Mouse (Mus musculus): ENCODE measurements at regions not wholly inside any gene's neighbourhood (a gene's known extent, or its start where the extent isn't known, plus 50 kb on each side); places are given as distances from the start of the nearest gene placed in this dataset.

DNA sequence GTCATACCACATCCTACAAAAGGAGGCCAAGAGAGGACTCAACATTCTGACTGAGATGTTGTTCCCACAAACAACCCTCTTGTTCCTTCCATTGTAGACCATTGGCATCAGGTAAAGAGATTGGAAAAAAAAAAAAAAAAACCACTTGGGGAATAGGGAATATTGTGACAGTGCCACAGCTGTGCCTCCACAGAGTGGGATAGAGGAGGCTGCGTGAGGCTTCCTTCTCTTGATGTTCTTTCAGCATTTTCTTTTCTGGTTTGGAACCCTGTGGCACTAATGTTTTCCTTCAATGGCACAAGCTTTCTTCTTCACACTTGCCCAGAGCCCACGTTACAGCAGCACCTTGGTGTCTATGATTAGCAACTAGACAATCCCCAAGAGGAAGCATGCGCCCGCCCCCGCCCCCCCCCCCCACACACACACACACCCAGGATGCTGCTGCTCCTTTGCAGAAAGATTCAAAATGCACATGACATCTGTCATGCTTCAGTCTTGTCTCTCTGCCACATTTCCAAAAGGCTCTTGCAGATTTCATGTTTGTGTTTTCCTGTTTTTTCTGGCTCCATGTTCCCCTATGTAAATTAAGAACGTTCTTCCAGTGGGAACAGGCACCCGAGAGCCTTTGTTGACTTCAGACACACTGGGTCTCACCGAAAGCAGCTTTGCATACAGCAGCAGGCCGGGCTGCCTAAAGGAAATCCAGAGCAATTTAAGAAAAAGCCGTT, 2283.4 kb upstream of the Gm7489 start:
- no peak overlapping the region for H3K4me3 ChIP-seq (ENCODE audit: low read depth, low read length)
- no peak overlapping the region for H3K27ac ChIP-seq (ENCODE audit: insufficient read depth, low read depth, low read length)
- no peaks in the 10 kb centered on the region for H3K36me3 ChIP-seq (ENCODE audit: control insufficient read depth, insufficient read depth, low read length)
- H3K4me1 ChIP-seq (ENCODE audit: control insufficient read depth, insufficient read depth, insufficient read length, low read length) = no peaks in the 10 kb centered on the region
- TF ChIP-seq CTCF (IDR thresholded peaks at IDR 0.05; ENCODE audit: extremely low read depth, insufficient read length, insufficient replicate concordance, low read depth, low read length) = no peak
- TF ChIP-seq POLR2A (IDR thresholded peaks at IDR 0.05; ENCODE audit: low read depth, low read length) = no peak
- no peaks in the 10 kb centered on the region for H3K27me3 ChIP-seq (ENCODE audit: control insufficient read depth, insufficient read depth, low read length)
- 51% methylated on average over 10 of the region's 10 CpGs for WGBS

DNA sequence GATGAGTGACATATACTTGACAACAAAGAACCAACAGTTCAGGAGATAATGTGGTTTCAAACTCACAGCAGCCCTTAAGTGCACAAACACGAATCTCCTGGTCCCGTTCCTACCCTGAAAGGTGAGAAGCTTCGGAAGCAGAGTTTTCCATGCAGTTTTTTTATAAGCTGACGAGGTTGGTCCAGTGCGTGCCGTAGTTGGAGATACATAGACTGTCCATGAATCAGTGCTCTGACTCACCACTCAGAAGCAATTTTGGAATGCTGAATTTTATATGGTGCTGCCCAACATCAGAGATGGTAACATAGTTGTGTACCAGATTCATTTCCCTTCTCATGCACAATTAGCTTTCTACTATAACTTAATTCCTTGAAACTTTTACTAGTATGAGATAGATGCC, 2263.3 kb upstream of the Gm7489 start:
- Histone ChIP-seq H3K36me3 (ENCODE audit: control insufficient read depth, insufficient read depth, low read length) (no peaks in the 10 kb centered on the region), H3K27me3 (ENCODE audit: control insufficient read depth, insufficient read depth, low read length) (no peaks in the 10 kb centered on the region), H3K4me1 (ENCODE audit: control insufficient read depth, insufficient read depth, insufficient read length, low read length) (no peaks in the 10 kb centered on the region), H3K4me3 (ENCODE audit: low read depth, low read length) (no peak overlapping the region), H3K27ac (ENCODE audit: insufficient read depth, low read depth, low read length) (no peak overlapping the region)
- 89% methylated on average over 6 of the region's 6 CpGs for WGBS
- no peak for TF ChIP-seq CTCF (IDR thresholded peaks at IDR 0.05; ENCODE audit: extremely low read depth, insufficient read length, insufficient replicate concordance, low read depth, low read length)
- no peak for TF ChIP-seq POLR2A (IDR thresholded peaks at IDR 0.05; ENCODE audit: low read depth, low read length)

DNA sequence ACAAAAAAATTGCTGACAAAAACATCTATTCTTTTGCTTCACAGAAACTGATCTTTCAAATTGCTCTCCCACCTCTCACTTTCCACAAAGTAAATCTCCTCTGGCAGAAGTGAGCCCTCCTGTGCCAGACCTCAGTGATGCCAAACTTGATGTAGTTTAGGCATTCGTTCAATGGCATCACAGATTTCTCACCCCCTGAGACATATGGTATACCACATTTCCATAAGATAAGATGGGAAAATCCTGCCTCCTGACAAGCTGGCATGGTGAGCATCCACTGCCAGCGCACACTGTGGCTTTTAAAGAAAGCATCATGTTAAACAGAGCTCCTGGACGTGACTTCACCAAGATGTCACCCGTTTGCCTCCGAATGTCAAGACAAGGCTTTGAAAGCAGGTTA, 2257.2 kb upstream of the Gm7489 start:
- WGBS = 89% methylated on average over 5 of the region's 5 CpGs
- no peaks in the 10 kb centered on the region for H3K36me3 ChIP-seq (ENCODE audit: control insufficient read depth, insufficient read depth, low read length)
- no peak overlapping the region for H3K4me3 ChIP-seq (ENCODE audit: low read depth, low read length)
- no peak overlapping the region for H3K27ac ChIP-seq (ENCODE audit: insufficient read depth, low read depth, low read length)
- no peaks in the 10 kb centered on the region for H3K4me1 ChIP-seq (ENCODE audit: control insufficient read depth, insufficient read depth, insufficient read length, low read length)
- no peak for TF ChIP-seq CTCF (IDR thresholded peaks at IDR 0.05; ENCODE audit: extremely low read depth, insufficient read length, insufficient replicate concordance, low read depth, low read length)
- no peak for TF ChIP-seq POLR2A (IDR thresholded peaks at IDR 0.05; ENCODE audit: low read depth, low read length)
- no peaks in the 10 kb centered on the region for H3K27me3 ChIP-seq (ENCODE audit: control insufficient read depth, insufficient read depth, low read length)

DNA sequence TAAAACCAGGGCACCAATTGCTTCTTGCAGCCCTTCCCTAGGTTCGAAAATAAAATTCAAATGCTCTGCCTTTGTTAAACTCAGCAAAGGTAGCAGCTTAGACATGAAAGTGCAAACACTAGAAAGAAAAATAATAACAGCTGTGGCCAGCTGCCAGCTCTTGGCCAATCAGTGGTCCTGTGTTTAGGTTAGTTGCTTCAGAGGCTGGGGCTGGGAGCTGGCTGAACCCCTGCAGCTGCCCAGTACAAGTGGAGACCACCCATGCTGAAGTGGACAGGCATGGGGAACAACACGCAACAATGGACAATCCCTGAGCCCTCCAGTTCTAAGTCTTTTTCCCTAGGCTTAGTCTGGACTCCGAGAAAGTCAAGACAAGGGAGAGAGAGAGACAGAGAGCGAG, 2256.2 kb upstream of the Gm7489 start:
- no peak overlapping the region for H3K27ac ChIP-seq (ENCODE audit: insufficient read depth, low read depth, low read length)
- no peak overlapping the region for H3K4me3 ChIP-seq (ENCODE audit: low read depth, low read length)
- no peaks in the 10 kb centered on the region for H3K4me1 ChIP-seq (ENCODE audit: control insufficient read depth, insufficient read depth, insufficient read length, low read length)
- H3K27me3 ChIP-seq (ENCODE audit: control insufficient read depth, insufficient read depth, low read length) = no peaks in the 10 kb centered on the region
- H3K36me3 ChIP-seq (ENCODE audit: control insufficient read depth, insufficient read depth, low read length) = no peaks in the 10 kb centered on the region
- TF ChIP-seq POLR2A (IDR thresholded peaks at IDR 0.05; ENCODE audit: low read depth, low read length) (no peak), CTCF (IDR thresholded peaks at IDR 0.05; ENCODE audit: extremely low read depth, insufficient read length, insufficient replicate concordance, low read depth, low read length) (no peak)
- 51% methylated on average over 4 of the region's 4 CpGs for WGBS

- Histone ChIP-seq H3K27ac (ENCODE audit: insufficient read depth, low read depth, low read length) (no peak overlapping the region), H3K27me3 (ENCODE audit: control insufficient read depth, insufficient read depth, low read length) (no peaks in the 10 kb centered on the region), H3K4me1 (ENCODE audit: control insufficient read depth, insufficient read depth, insufficient read length, low read length) (no peaks in the 10 kb centered on the region), H3K36me3 (ENCODE audit: control insufficient read depth, insufficient read depth, low read length) (no peaks in the 10 kb centered on the region), H3K4me3 (ENCODE audit: low read depth, low read length) (no peak overlapping the region)
- WGBS = 79% methylated on average over 10 of the region's 10 CpGs
- TF ChIP-seq CTCF (IDR thresholded peaks at IDR 0.05; ENCODE audit: extremely low read depth, insufficient read length, insufficient replicate concordance, low read depth, low read length) (no peak), POLR2A (IDR thresholded peaks at IDR 0.05; ENCODE audit: low read depth, low read length) (no peak)
Observed at GRCm38 (mm10) chr15:51631881-51632280, 2252.8 kb upstream of the Gm7489 start.

DNA sequence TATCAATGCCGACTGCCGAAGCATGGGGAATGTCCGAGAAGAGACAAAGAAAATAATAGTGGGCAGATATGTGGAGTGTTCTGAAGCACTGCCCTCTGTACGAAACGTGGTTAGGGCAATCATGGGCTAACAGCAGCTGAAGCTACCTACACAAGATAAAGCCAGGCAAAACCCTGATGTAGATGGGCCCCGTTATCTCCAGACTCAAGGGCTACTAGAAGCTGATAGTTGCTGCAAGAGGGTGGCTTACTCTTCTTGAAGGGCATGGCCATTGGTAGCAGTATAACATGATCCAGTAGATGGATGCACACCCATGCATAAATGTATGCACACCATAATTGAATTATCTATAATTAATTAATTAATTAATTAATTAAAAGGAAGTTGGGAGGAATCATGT, 2251.6 kb upstream of the Gm7489 start:
- Histone ChIP-seq H3K36me3 (ENCODE audit: control insufficient read depth, insufficient read depth, low read length) (no peaks in the 10 kb centered on the region), H3K4me1 (ENCODE audit: control insufficient read depth, insufficient read depth, insufficient read length, low read length) (no peaks in the 10 kb centered on the region), H3K4me3 (ENCODE audit: low read depth, low read length) (no peak overlapping the region), H3K27me3 (ENCODE audit: control insufficient read depth, insufficient read depth, low read length) (no peaks in the 10 kb centered on the region), H3K27ac (ENCODE audit: insufficient read depth, low read depth, low read length) (no peak overlapping the region)
- 90% methylated on average over 6 of the region's 6 CpGs for WGBS
- TF ChIP-seq POLR2A (IDR thresholded peaks at IDR 0.05; ENCODE audit: low read depth, low read length) (no peak), CTCF (IDR thresholded peaks at IDR 0.05; ENCODE audit: extremely low read depth, insufficient read length, insufficient replicate concordance, low read depth, low read length) (no peak)

GRCm38 (mm10) chr15:51634726-51635125, 2250.0 kb upstream of the Gm7489 start:
- 49% methylated on average over 7 of the region's 7 CpGs for WGBS
- Histone ChIP-seq H3K27me3 (ENCODE audit: control insufficient read depth, insufficient read depth, low read length) (no peaks in the 10 kb centered on the region), H3K4me1 (ENCODE audit: control insufficient read depth, insufficient read depth, insufficient read length, low read length) (no peaks in the 10 kb centered on the region), H3K4me3 (ENCODE audit: low read depth, low read length) (no peak overlapping the region), H3K27ac (ENCODE audit: insufficient read depth, low read depth, low read length) (no peak overlapping the region), H3K36me3 (ENCODE audit: control insufficient read depth, insufficient read depth, low read length) (no peaks in the 10 kb centered on the region)
- TF ChIP-seq CTCF (IDR thresholded peaks at IDR 0.05; ENCODE audit: extremely low read depth, insufficient read length, insufficient replicate concordance, low read depth, low read length) (no peak), POLR2A (IDR thresholded peaks at IDR 0.05; ENCODE audit: low read depth, low read length) (no peak)

Measured in small intestine, adult 2 months (tissue).